ENCODE assay signal across 9 mouse cellular contexts in the genomic region with DNA sequence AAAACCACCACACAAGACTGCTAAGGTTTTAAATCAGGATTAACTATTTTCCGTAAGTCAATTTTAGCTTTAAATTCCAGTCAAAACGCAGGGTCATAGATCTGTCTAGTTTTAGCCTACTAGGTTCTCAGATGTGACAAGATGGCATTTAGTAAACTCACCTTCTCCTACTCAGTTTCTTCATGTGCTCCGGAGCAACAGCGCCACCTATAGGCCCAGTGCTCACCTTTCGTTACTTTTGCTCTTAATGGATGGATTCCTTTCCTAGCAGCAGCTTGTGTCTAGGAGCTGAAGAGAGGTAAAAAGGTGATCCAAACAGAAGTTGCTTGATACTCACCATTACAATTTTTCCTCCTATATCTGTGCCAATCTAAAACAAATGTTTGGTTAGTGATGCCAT. TPM values are rescaled to one million over a fixed set of nuclear protein-coding genes. Genes with fewer than 3 reads are reported as not detected.
DNase-seq lines count a peak whose midpoint lies in the region; ATAC-seq and TF ChIP-seq lines count a peak whose summit lies in the region.
"Had no signal": no experiment of that assay in that cellular context is flagged by ENCODE, and none has a peak within 500 bp of the region (broad histone marks: within the 10 kb centered on the region; RNA-seq: fewer than 3 reads in every experiment).

No protein-coding gene starts in this region.

- no peak for TF ChIP-seq EP300 in lung, postnatal 0 days (IDR thresholded peaks at IDR 0.05)

- no peak overlapping the region for H3K4me2 ChIP-seq in lung, postnatal 0 days (replicated peaks; ENCODE audit: low read depth, low read length)
- H3K4me2 ChIP-seq: lung, embryonic 15.5 days had no signal

- peak; percentile 49 for TF ChIP-seq CTCF in E14TG2a.4 (conservative IDR thresholded peaks at IDR 0.05; ENCODE audit: low read length)
- peak; percentile 93 for TF ChIP-seq CTCF in lung, postnatal 0 days (IDR thresholded peaks at IDR 0.05)

- H3K4me3 ChIP-seq in E14TG2a.4 (replicated peaks; ENCODE audit: low read length) = no peak overlapping the region
- H3K4me3 ChIP-seq in lung, postnatal 0 days (ENCODE audit: low read depth, low read length) = no peak overlapping the region
- H3K4me3 ChIP-seq: lung, embryonic 15.5 days had no signal

- H3K9ac ChIP-seq in lung, postnatal 0 days (replicated peaks; ENCODE audit: low read depth) = no peak overlapping the region
- H3K9ac ChIP-seq: lung, embryonic 15.5 days had no signal

- H3K9me3 ChIP-seq in E14TG2a.4 (ENCODE audit: low read length) = no peaks in the 10 kb centered on the region
- H3K9me3 ChIP-seq in lung, postnatal 0 days (ENCODE audit: low read length) = no peaks in the 10 kb centered on the region
- H3K9me3 ChIP-seq: lung, embryonic 15.5 days had no signal

- H3K27ac ChIP-seq in lung, postnatal 0 days (ENCODE audit: low read length) = no peak overlapping the region
- H3K27ac ChIP-seq: lung, embryonic 15.5 days had no signal

- DNase-seq in adrenal gland, adult (ENCODE audit: inconsistent age in 2 of 2, low spot score in 1 of 2) = peak; percentile 68 to 91
- peak; percentile 87 for DNase-seq in embryo, embryonic 10 days (ENCODE audit: low spot score)
- peak; percentile 64 to 84 for DNase-seq in layer of hippocampus, adult 8-10 months (ENCODE audit: low spot score in 2 of 2)
- DNase-seq in lung, postnatal 0 days (ENCODE audit: low spot score) = peak; percentile 87
- peak; percentile 72 for DNase-seq in right cerebral cortex, postnatal 25 days
- peak; percentile 22 to 69 for DNase-seq in urinary bladder, postnatal 4 days (ENCODE audit: low spot score in 2 of 2)

- peak; percentile 97 for ATAC-seq in granulocyte monocyte progenitor cell, adult 5-6 weeks (replicated peaks; ENCODE audit: poor library complexity, severe bottlenecking)
- peak; percentile 60 for ATAC-seq in lung, postnatal 0 days

- no peaks in the 10 kb centered on the region; the same call in 1 of the 2 replicates for H3K27me3 ChIP-seq in E14TG2a.4 (ENCODE audit: insufficient read depth, low read length)
- no peaks in the 10 kb centered on the region for H3K27me3 ChIP-seq in lung, postnatal 0 days (replicated peaks; ENCODE audit: insufficient read depth, low read length)
- H3K27me3 ChIP-seq: lung, embryonic 15.5 days had no signal

- H3K4me1 ChIP-seq in E14TG2a.4 (replicated peaks; ENCODE audit: low read depth, low read length) = no peaks in the 10 kb centered on the region
- no peaks in the 10 kb centered on the region for H3K4me1 ChIP-seq in lung, postnatal 0 days (ENCODE audit: insufficient read depth, low read depth, low read length)
- H3K4me1 ChIP-seq: lung, embryonic 15.5 days had no signal

- no peaks in the 10 kb centered on the region for H3K36me3 ChIP-seq in E14TG2a.4 (ENCODE audit: insufficient read depth, low read length)
- H3K36me3 ChIP-seq in lung, postnatal 0 days (ENCODE audit: insufficient read depth, low read length) = no peaks in the 10 kb centered on the region
- H3K36me3 ChIP-seq: lung, embryonic 15.5 days had no signal

- 11% methylated on average over 5 of the region's 5 CpGs for WGBS in lung, postnatal 0 days

RNA-seq across cellular contexts. Expression of gene Herc2, which starts 7.6 kb away (rescaled TPM):
- 18.9 and 29.0 TPM in 2 replicates for total RNA-seq in granulocyte monocyte progenitor cell, adult 5-6 weeks (2014; fragmentation: Nextera tagmentation)
- 31.5 and 44.2 TPM in 2 replicates for total RNA-seq in granulocyte monocyte progenitor cell, adult 5-6 weeks (2017)
- total RNA-seq in layer of hippocampus, adult 8-10 months (2022) = 100 to 1,000 TPM; 121 to 145 (median 135) TPM
- 21.6 and 22.6 TPM in 2 replicates for polyA plus RNA-seq in lung, postnatal 0 days (2015; fragmentation: Nextera tagmentation; extraction: Ambion mirVana)

RNA-seq across cellular contexts. Expression of gene Nipa1, which starts 22.6 kb away (rescaled TPM):
- total RNA-seq in granulocyte monocyte progenitor cell, adult 5-6 weeks (2014; fragmentation: Nextera tagmentation) = 0.73 and 1.3 TPM in 2 replicates
- total RNA-seq in granulocyte monocyte progenitor cell, adult 5-6 weeks (2017) = 1.9 and 4.4 TPM in 2 replicates
- 10 to 100 TPM; 56.1 to 63.1 (median 61.7) TPM for total RNA-seq in layer of hippocampus, adult 8-10 months (2022)
- polyA plus RNA-seq in lung, postnatal 0 days (2015; fragmentation: Nextera tagmentation; extraction: Ambion mirVana) = 9.6 and 10.0 TPM in 2 replicates

Comparison
In these comparisons a context has a peak if more than half of its experiments do, and no peak if none do; other contexts are left out.
1. RNA of gene Nipa1, which starts 22.6 kb away (total RNA-seq): 56.1 to 63.1 TPM in layer of hippocampus, adult 8-10 months; 0.73 to 4.4 TPM in granulocyte monocyte progenitor cell, adult 5-6 weeks; every median in the first group is over 10 times any median in the second.
2. Peak in every context shown above with its lines, with median percentiles within 50 percentile points of each other: DNase-seq.